10 mouse cellular contexts compared by ENCODE assay signal in the genomic region with DNA sequence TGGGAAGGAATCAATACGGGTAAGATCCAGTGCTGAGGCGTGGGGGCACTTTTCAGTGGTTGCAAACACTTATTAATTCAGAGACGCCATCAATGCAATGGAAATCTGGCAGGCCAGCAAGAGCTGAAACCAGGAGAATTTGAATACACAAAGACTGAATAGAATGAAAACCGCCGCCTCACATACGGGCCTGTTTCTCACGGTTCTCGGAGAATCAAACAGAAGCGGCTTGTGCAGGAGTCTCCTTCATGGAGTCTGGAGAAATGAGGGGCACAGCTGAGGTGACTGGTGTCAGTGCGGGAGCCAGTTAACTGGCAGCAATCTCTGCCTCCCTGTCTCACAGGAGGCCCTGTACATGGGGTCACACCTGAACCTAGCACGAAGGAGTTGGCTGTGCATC.
DNase-seq lines count a peak whose midpoint lies in the region; ATAC-seq and TF ChIP-seq lines count a peak whose summit lies in the region.
"Had no signal": no experiment of that assay in that cellular context is flagged by ENCODE, and none has a peak within 500 bp of the region (broad histone marks: within the 10 kb centered on the region; RNA-seq: fewer than 3 reads in every experiment).

No protein-coding gene starts in this region.

- H3K36me3 ChIP-seq in heart, embryonic 11.5 days (ENCODE audit: control insufficient read depth, insufficient read depth, low read length) = no peaks in the 10 kb centered on the region
- H3K36me3 ChIP-seq in heart, adult 2 months (ENCODE audit: control insufficient read depth, insufficient read depth, low read length) = peaks cover 3% of the 10 kb centered on the region
- H3K36me3 ChIP-seq in stomach, embryonic 14.5 days (ENCODE audit: control insufficient read depth, insufficient read depth, low read length) = no peaks in the 10 kb centered on the region
- no peaks in the 10 kb centered on the region; the same call in 1 of the 2 replicates for H3K36me3 ChIP-seq in stomach, postnatal 0 days (ENCODE audit: control insufficient read depth, insufficient read depth, low read length)
- H3K36me3 ChIP-seq in midbrain, embryonic 10.5 days = peaks cover 29% of the 10 kb centered on the region

- WGBS in heart, embryonic 11.5 days (ENCODE audit: insufficient replicate concordance) = 80% methylated on average over 11 of the region's 11 CpGs
- WGBS in heart, adult 2 months = 95% methylated on average over 11 of the region's 11 CpGs
- WGBS in stomach, embryonic 14.5 days = 55% methylated on average over 11 of the region's 11 CpGs
- 59% methylated on average over 11 of the region's 11 CpGs for WGBS in stomach, postnatal 0 days
- 18% methylated on average over 11 of the region's 11 CpGs for WGBS in midbrain, embryonic 10.5 days

- H3K27ac ChIP-seq in heart, embryonic 11.5 days (ENCODE audit: low read depth, low read length) = 0 out of 2 replicates have a peak overlapping the region, but pooled peaks have one; percentile 35
- H3K27ac ChIP-seq in heart, adult 2 months = no peak overlapping the region
- peak overlapping the region; percentile 66 for H3K27ac ChIP-seq in stomach, embryonic 14.5 days (ENCODE audit: low read length)
- no peak overlapping the region for H3K27ac ChIP-seq in stomach, postnatal 0 days (replicated peaks)
- peak overlapping the region; percentile 96 for H3K27ac ChIP-seq in midbrain, embryonic 10.5 days (replicated peaks)
- H3K27ac ChIP-seq: gastrocnemius, adult 2 months had no signal

- H3K9ac ChIP-seq in heart, embryonic 11.5 days (ENCODE audit: low read depth, low read length) = no peak overlapping the region
- no peak overlapping the region for H3K9ac ChIP-seq in heart, adult 2 months (ENCODE audit: low read depth, low read length)
- no peak overlapping the region for H3K9ac ChIP-seq in stomach, embryonic 14.5 days (replicated peaks; ENCODE audit: low read depth, low read length)
- H3K9ac ChIP-seq in stomach, postnatal 0 days (ENCODE audit: low read length) = no peak overlapping the region

- ATAC-seq in heart, embryonic 11.5 days (replicated peaks; ENCODE audit: insufficient number of reproducible peaks, low FRiP score, low TSS enrichment) = no peak
- no peak for ATAC-seq in stomach, embryonic 14.5 days (ENCODE audit: insufficient number of reproducible peaks, insufficient read depth, low FRiP score, low read depth)
- ATAC-seq in stomach, postnatal 0 days (ENCODE audit: low FRiP score, low TSS enrichment) = no peak
- ATAC-seq in activated CD4-positive, CD25-positive, alpha-beta regulatory T cell, adult 4 months = no peak

- no peaks in the 10 kb centered on the region; the same call in 1 of the 2 replicates for H3K79me2 ChIP-seq in heart, adult 2 months (replicated peaks; ENCODE audit: control insufficient read depth, insufficient read depth, low read length)

- no peak for TF ChIP-seq CTCF in heart, adult 2 months (IDR thresholded peaks at IDR 0.05)
- TF ChIP-seq CTCF in stomach, postnatal 0 days (IDR thresholded peaks at IDR 0.05; ENCODE audit: low read depth) = no peak

- H3K4me3 ChIP-seq in heart, embryonic 11.5 days (ENCODE audit: low read depth, low read length) = no peak overlapping the region
- H3K4me3 ChIP-seq in heart, adult 2 months = no peak overlapping the region
- H3K4me3 ChIP-seq in stomach, embryonic 14.5 days (ENCODE audit: low read depth, low read length) = no peak overlapping the region
- no peak overlapping the region for H3K4me3 ChIP-seq in stomach, postnatal 0 days (ENCODE audit: low read depth, low read length)
- peak overlapping the region; percentile 30 for H3K4me3 ChIP-seq in midbrain, embryonic 10.5 days
- H3K4me3 ChIP-seq: gastrocnemius, adult 2 months; megakaryocyte, embryonic 14.5 days had no signal

- intact Hi-C loops in heart, adult 2 months (cut with DNase I) = no loop called here

- TF ChIP-seq POLR2A in heart, adult 2 months (IDR thresholded peaks at IDR 0.05; ENCODE audit: insufficient read depth, low read depth, low read length) = no peak

- no peak overlapping the region for H3K4me2 ChIP-seq in heart, embryonic 11.5 days
- no peak overlapping the region for H3K4me2 ChIP-seq in stomach, embryonic 14.5 days (replicated peaks; ENCODE audit: low read depth, low read length)
- H3K4me2 ChIP-seq in stomach, postnatal 0 days (replicated peaks; ENCODE audit: low read depth) = no peak overlapping the region

- H3K27me3 ChIP-seq in heart, embryonic 11.5 days (ENCODE audit: control insufficient read depth, insufficient read depth, low read length) = no peaks in the 10 kb centered on the region
- no peaks in the 10 kb centered on the region for H3K27me3 ChIP-seq in heart, adult 2 months (ENCODE audit: control insufficient read depth, insufficient read depth, low read length)
- no peaks in the 10 kb centered on the region for H3K27me3 ChIP-seq in stomach, embryonic 14.5 days (ENCODE audit: control insufficient read depth, insufficient read depth, low read length)
- no peaks in the 10 kb centered on the region for H3K27me3 ChIP-seq in stomach, postnatal 0 days (ENCODE audit: control insufficient read depth, insufficient read depth, low read length)
- no peaks in the 10 kb centered on the region for H3K27me3 ChIP-seq in midbrain, embryonic 10.5 days (ENCODE audit: low read depth, poor library complexity, severe bottlenecking)
- H3K27me3 ChIP-seq: megakaryocyte, embryonic 14.5 days had no signal

- no peak for DNase-seq in heart, adult 2 months
- DNase-seq in stomach, postnatal 0 days (ENCODE audit: low spot score) = no peak
- peak; percentile 70 for DNase-seq in midbrain, embryonic 10.5 days (ENCODE audit: low spot score)
- no peak for DNase-seq in thymus, postnatal 0 days (ENCODE audit: low spot score)
- DNase-seq in kidney, adult 11 months = no peak
- DNase-seq: gastrocnemius, adult 2 months had no signal

- no peaks in the 10 kb centered on the region for H3K9me3 ChIP-seq in heart, embryonic 11.5 days (replicated peaks; ENCODE audit: control insufficient read depth, low read length)
- H3K9me3 ChIP-seq in stomach, embryonic 14.5 days (ENCODE audit: control insufficient read depth, low read depth, low read length) = no peaks in the 10 kb centered on the region
- no peaks in the 10 kb centered on the region for H3K9me3 ChIP-seq in stomach, postnatal 0 days (ENCODE audit: control insufficient read depth, low read length)
- H3K9me3 ChIP-seq in midbrain, embryonic 10.5 days (replicated peaks) = no peaks in the 10 kb centered on the region
- H3K9me3 ChIP-seq: megakaryocyte, embryonic 14.5 days had no signal

- peaks cover 66% of the 10 kb centered on the region for H3K4me1 ChIP-seq in heart, embryonic 11.5 days (ENCODE audit: control insufficient read depth, insufficient read depth, low read length)
- peaks cover 14% of the 10 kb centered on the region for H3K4me1 ChIP-seq in heart, adult 2 months (ENCODE audit: control insufficient read depth, insufficient read depth, low read length)
- H3K4me1 ChIP-seq in stomach, embryonic 14.5 days (ENCODE audit: control insufficient read depth, insufficient read depth, low read length) = peaks cover 28% of the 10 kb centered on the region
- peaks cover 5% of the 10 kb centered on the region; the same call in 1 of the 2 replicates for H3K4me1 ChIP-seq in stomach, postnatal 0 days (replicated peaks; ENCODE audit: control insufficient read depth, insufficient read depth)
- peaks cover 90% of the 10 kb centered on the region for H3K4me1 ChIP-seq in midbrain, embryonic 10.5 days

- TF ChIP-seq EP300 in heart, adult 2 months (IDR thresholded peaks at IDR 0.05; ENCODE audit: insufficient read depth, low read depth, low read length) = no peak
- TF ChIP-seq EP300 in stomach, postnatal 0 days (optimal IDR thresholded peaks at IDR 0.05) = no peak

Comparison
In these comparisons a context has a peak if more than half of its experiments do, and no peak if none do; other contexts are left out.
1. H3K27ac ChIP-seq: peak in heart, embryonic 11.5 days (single experiment), stomach, embryonic 14.5 days (single experiment) and midbrain, embryonic 10.5 days (single experiment); none in heart, adult 2 months (single experiment) and stomach, postnatal 0 days (single experiment).